Mouse (Mus musculus): Measurements from ENCODE around the gene Hikeshi. TPM values are rescaled to one million over a fixed set of nuclear protein-coding genes. Genes with fewer than 3 reads are reported as not detected.
A peak's percentile ranks its signal among the peaks of the same experiment; 100 is the strongest.

Hikeshi gene
- total RNA-seq, 1 experiment: 127 TPM

GRCm38 (mm10) chr7:89954261-89954660, 13.3 kb upstream of the Hikeshi start:
- no peak for DNase-seq (ENCODE audit: low read depth, low spot score)
- Histone ChIP-seq H3K9ac (ENCODE audit: insufficient read depth, low read depth, low read length, poor library complexity, severe bottlenecking) (no peak overlapping the region), H3K27ac (ENCODE audit: insufficient read depth, low read depth, low read length, poor library complexity, severe bottlenecking) (no peak overlapping the region), H3K36me3 (ENCODE audit: control insufficient read depth, insufficient read depth, low read length, poor library complexity, severe bottlenecking) (peaks cover 17% of the 10 kb centered on the region), H3K4me1 (ENCODE audit: control insufficient read depth in 2 of 2, insufficient read depth in 2 of 2, low read length in 2 of 2, poor library complexity in 1 of 2) (peaks cover 0 to 5% of the 10 kb centered on the region in 2 experiments; a peak in 1 of 4 replicates), H3K4me3 (ENCODE audit: insufficient read depth in 1 of 2, low read depth in 1 of 2, low read length in 2 of 2, poor library complexity in 1 of 2, severe bottlenecking in 1 of 2) (no peak overlapping the region), H3K9me3 (ENCODE audit: control insufficient read depth, insufficient read depth, low read depth, low read length) (no peaks in the 10 kb centered on the region)
- TF ChIP-seq CHD2 (IDR thresholded peaks at IDR 0.05; ENCODE audit: low read depth, low read length): no peak
- no peak for TF ChIP-seq MAFK (IDR thresholded peaks at IDR 0.05; ENCODE audit: insufficient read depth, low read depth, low read length)
- TF ChIP-seq ZC3H11A (IDR thresholded peaks at IDR 0.05; ENCODE audit: borderline replicate concordance, low read depth, low read length): no peak
- TF ChIP-seq HCFC1 (IDR thresholded peaks at IDR 0.05; ENCODE audit: borderline replicate concordance, insufficient read depth, low read length): no peak
- no peak for TF ChIP-seq ZNF384 (IDR thresholded peaks at IDR 0.05; ENCODE audit: low read depth, low read length)
- in situ Hi-C loops (cut with MboI; ENCODE audit: low sequenced_read_pairs in 2 of 2, unreplicated experiment in 2 of 2): loop anchor here in 1 of 2 experiments (25.0 kb wide), 1 partner anchor 483 kb away; the partner anchor contains the start of genes Ccdc89 and Crebzf

GRCm38 (mm10) chr7:89949403-89949802, 8.4 kb upstream of the Hikeshi start:
- DNase-seq (ENCODE audit: low read depth, low spot score): no peak
- in situ Hi-C loops (cut with MboI; ENCODE audit: low sequenced_read_pairs in 2 of 2, unreplicated experiment in 2 of 2): no loop called here
- no peaks in the 10 kb centered on the region; the same call in 1 of the 2 replicates for H3K9me3 ChIP-seq (ENCODE audit: control insufficient read depth, insufficient read depth, low read depth, low read length)
- H3K36me3 ChIP-seq (ENCODE audit: control insufficient read depth, insufficient read depth, low read length, poor library complexity, severe bottlenecking): no peaks in the 10 kb centered on the region
- peaks cover 0 to 2% of the 10 kb centered on the region in 2 experiments; a peak in 1 of 4 replicates for H3K4me1 ChIP-seq (ENCODE audit: control insufficient read depth in 2 of 2, insufficient read depth in 2 of 2, low read length in 2 of 2, poor library complexity in 1 of 2)
- no peak overlapping the region for H3K4me3 ChIP-seq (ENCODE audit: insufficient read depth in 1 of 2, low read depth in 1 of 2, low read length in 2 of 2, poor library complexity in 1 of 2, severe bottlenecking in 1 of 2)
- no peak overlapping the region; the same call in 1 of the 2 replicates for H3K27ac ChIP-seq (ENCODE audit: insufficient read depth, low read depth, low read length, poor library complexity, severe bottlenecking)
- TF ChIP-seq ZC3H11A (IDR thresholded peaks at IDR 0.05; ENCODE audit: borderline replicate concordance, low read depth, low read length): no peak
- no peak overlapping the region for H3K9ac ChIP-seq (ENCODE audit: insufficient read depth, low read depth, low read length, poor library complexity, severe bottlenecking)

DNA sequence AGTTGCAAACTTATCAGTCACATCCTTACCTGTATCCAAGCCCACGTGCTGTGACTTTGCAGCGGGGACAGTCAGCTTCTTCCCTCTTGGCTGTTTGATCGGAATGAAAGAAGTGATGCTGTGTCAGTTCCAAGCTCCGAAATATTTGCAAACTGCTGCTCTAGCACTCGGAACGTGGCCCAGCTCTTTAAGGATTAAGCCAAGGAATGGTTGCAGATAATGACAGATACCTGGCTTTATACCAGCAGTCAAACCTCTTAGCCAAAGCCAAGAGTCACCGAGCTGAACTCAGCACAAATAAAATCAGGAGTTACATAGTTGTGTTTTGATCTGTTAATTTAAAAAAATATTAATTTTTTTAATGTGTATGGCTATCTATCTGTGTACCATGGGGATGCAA, 7.0 kb upstream of the Hikeshi start:
- Histone ChIP-seq H3K9me3 (ENCODE audit: control insufficient read depth, insufficient read depth, low read depth, low read length) (peaks cover 1% of the 10 kb centered on the region; the same call in 1 of the 2 replicates), H3K4me3 (ENCODE audit: insufficient read depth in 1 of 2, low read depth in 1 of 2, low read length in 2 of 2, poor library complexity in 1 of 2, severe bottlenecking in 1 of 2) (no peak overlapping the region), H3K27ac (ENCODE audit: insufficient read depth, low read depth, low read length, poor library complexity, severe bottlenecking) (no peak overlapping the region), H3K36me3 (ENCODE audit: control insufficient read depth, insufficient read depth, low read length, poor library complexity, severe bottlenecking) (no peaks in the 10 kb centered on the region), H3K9ac (ENCODE audit: insufficient read depth, low read depth, low read length, poor library complexity, severe bottlenecking) (no peak overlapping the region), H3K4me1 (ENCODE audit: control insufficient read depth in 2 of 2, insufficient read depth in 2 of 2, low read length in 2 of 2, poor library complexity in 1 of 2) (peaks cover 0 to 2% of the 10 kb centered on the region in 2 experiments; a peak in 1 of 4 replicates)
- in situ Hi-C loops (cut with MboI; ENCODE audit: low sequenced_read_pairs in 2 of 2, unreplicated experiment in 2 of 2): no loop called here
- no peak for TF ChIP-seq CHD2 (IDR thresholded peaks at IDR 0.05; ENCODE audit: low read depth, low read length)
- TF ChIP-seq MAFK (IDR thresholded peaks at IDR 0.05; ENCODE audit: insufficient read depth, low read depth, low read length): no peak
- no peak for TF ChIP-seq ZC3H11A (IDR thresholded peaks at IDR 0.05; ENCODE audit: borderline replicate concordance, low read depth, low read length)
- no peak for TF ChIP-seq HCFC1 (IDR thresholded peaks at IDR 0.05; ENCODE audit: borderline replicate concordance, insufficient read depth, low read length)
- no peak for TF ChIP-seq ZNF384 (IDR thresholded peaks at IDR 0.05; ENCODE audit: low read depth, low read length)
- no peak for DNase-seq (ENCODE audit: low read depth, low spot score)

DNA sequence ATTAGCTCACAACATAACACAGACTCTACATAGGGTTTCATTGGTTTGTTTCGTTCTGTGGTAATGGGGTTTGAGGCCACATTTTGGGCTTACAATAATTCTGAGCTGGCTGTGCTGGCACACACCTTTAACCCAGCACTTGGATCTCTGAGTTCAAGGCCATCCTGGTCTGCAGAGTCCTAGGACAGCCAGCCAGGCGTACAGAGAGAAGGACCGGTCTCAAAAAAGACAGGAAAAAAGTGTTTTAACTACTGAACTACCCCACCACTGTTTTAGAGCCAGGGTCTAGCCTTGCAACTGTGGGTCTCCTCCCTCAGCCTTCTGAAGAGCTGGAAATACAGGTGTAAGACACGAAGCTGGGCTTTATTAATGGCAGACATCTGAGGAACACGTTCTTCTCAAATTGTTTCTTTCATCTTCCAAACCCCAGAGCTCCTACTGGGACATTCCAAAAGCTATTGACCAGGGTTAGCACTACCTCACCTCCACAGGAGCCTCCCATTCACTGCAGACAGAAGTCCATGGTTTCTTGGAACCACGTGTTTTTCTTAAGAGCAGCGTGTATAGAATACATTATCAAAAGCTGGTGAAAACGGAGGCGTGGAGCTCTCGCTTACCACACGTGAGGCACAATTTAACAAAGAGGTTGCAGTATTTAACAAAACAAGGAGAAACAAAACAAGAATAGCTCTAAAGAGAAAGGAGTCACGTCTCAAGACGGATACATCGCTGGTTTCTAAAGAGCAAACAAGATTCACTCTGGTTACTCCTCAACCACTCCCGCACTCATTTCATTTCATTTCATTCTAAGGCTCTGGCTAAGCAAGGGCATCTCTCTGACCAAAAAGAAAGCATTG, 1.3 kb downstream of the Hikeshi start:
- H3K27ac ChIP-seq (ENCODE audit: insufficient read depth, low read depth, low read length, poor library complexity, severe bottlenecking): peak overlapping the region; percentile 57; the same call in 1 of the 2 replicates

More for the DNA sequence above, 1.3 kb downstream of the Hikeshi start:
- H3K36me3 ChIP-seq (ENCODE audit: control insufficient read depth, insufficient read depth, low read length, poor library complexity, severe bottlenecking): peaks cover 6% of the 10 kb centered on the region; the same call in 1 of the 2 replicates
- peak overlapping the region; percentile 72 to 96 for H3K4me3 ChIP-seq (ENCODE audit: insufficient read depth in 1 of 2, low read depth in 1 of 2, low read length in 2 of 2, poor library complexity in 1 of 2, severe bottlenecking in 1 of 2)
- TF ChIP-seq MAFK (IDR thresholded peaks at IDR 0.05; ENCODE audit: insufficient read depth, low read depth, low read length) (no peak), ZC3H11A (IDR thresholded peaks at IDR 0.05; ENCODE audit: borderline replicate concordance, low read depth, low read length) (no peak), ZNF384 (IDR thresholded peaks at IDR 0.05; ENCODE audit: low read depth, low read length) (no peak), CHD2 (IDR thresholded peaks at IDR 0.05; ENCODE audit: low read depth, low read length) (no peak), HCFC1 (IDR thresholded peaks at IDR 0.05; ENCODE audit: borderline replicate concordance, insufficient read depth, low read length) (no peak)
- H3K9ac ChIP-seq (ENCODE audit: insufficient read depth, low read depth, low read length, poor library complexity, severe bottlenecking): peak overlapping the region; percentile 66; the same call in 1 of the 2 replicates
- no peak for DNase-seq (ENCODE audit: low read depth, low spot score)
- H3K4me1 ChIP-seq (ENCODE audit: control insufficient read depth in 2 of 2, insufficient read depth in 2 of 2, low read length in 2 of 2, poor library complexity in 1 of 2): peaks cover 0 to 6% of the 10 kb centered on the region in 2 experiments; a peak in 2 of 4 replicates
- H3K9me3 ChIP-seq (ENCODE audit: control insufficient read depth, insufficient read depth, low read depth, low read length): peaks cover 1% of the 10 kb centered on the region; the same call in 1 of the 2 replicates
- in situ Hi-C loops (cut with MboI; ENCODE audit: low sequenced_read_pairs in 2 of 2, unreplicated experiment in 2 of 2): no loop called here

Data from ES-E14 (cell line).